Mouse (Mus musculus) liver, adult 2 months (tissue): ENCODE data around the gene Papola.

Experiments used
- CTCF ChIP-seq: fragments of 200-500 bp; IDR thresholded peaks from 2 replicates; pipeline ENCODE4 v1.5.1; 2011; ENCODE audit warnings: low read depth, low read length, control low read depth
- POLR2A ChIP-seq: fragments of 200-500 bp; IDR thresholded peaks from 2 replicates; pipeline ENCODE4 v1.6.1; 2011; ENCODE audit warnings: low read length, control low read depth; ENCODE audit not compliant: insufficient read depth; ENCODE audit errors: extremely low read depth

- TF ChIP-seq CTCF (no peak), POLR2A (no peak)
Observed at GRCm38 (mm10) chr12:105884515-105885323, 100.2 kb downstream of the Papola start.
